Mouse (Mus musculus): ENCODE results near the gene Kri1. TPM values are rescaled to one million over a fixed set of nuclear protein-coding genes. Genes with fewer than 3 reads are reported as not detected.

Gene Kri1
- polyA plus RNA-seq, 1 experiment from 2014 or later = 7.2 TPM

DNA sequence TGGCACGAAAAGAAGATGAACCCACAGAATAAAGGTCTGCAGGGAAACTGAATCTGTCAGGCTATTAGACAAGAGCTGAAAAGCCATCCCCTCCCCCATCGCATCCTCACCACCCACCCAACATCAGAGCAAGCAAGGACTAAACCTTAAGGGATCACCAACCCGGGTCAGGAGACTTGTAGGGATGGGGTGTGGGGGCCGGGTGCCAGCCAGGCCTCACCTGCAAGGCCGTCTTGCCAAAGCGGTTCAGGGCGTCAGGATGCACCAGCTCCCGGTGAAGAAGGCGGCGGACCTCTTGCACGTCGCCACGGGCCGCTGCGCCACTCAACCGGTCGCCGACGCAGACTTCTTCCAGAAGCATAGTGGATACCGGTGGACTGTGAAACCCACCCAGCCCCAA is 2.8 kb upstream of the Kri1 start:
- H3K9ac ChIP-seq (ENCODE audit: low read depth, low read length) = peak overlapping the region; percentile 69
- H3K4me3 ChIP-seq (ENCODE audit: low read depth, low read length) = peak overlapping the region; percentile 70
- H3K4me2 ChIP-seq (replicated peaks; ENCODE audit: low read depth) = peak overlapping the region; percentile 82
- H3K9me3 ChIP-seq (ENCODE audit: control insufficient read depth) = no peaks in the 10 kb centered on the region
- H3K4me1 ChIP-seq (replicated peaks; ENCODE audit: control insufficient read depth, insufficient read depth, low read length) = peaks cover 15% of the 10 kb centered on the region; the same call in 1 of the 2 replicates
- WGBS = under 1% methylated on average over 20 of the region's 20 CpGs
- H3K36me3 ChIP-seq (ENCODE audit: control insufficient read depth, insufficient read depth) = peaks cover 6% of the 10 kb centered on the region; the same call in 1 of the 2 replicates
- H3K27me3 ChIP-seq (replicated peaks; ENCODE audit: control insufficient read depth, insufficient read depth, low read length) = no peaks in the 10 kb centered on the region
- peak overlapping the region; percentile 69 for H3K27ac ChIP-seq (ENCODE audit: low read depth, low read length)
- TF ChIP-seq CTCF (IDR thresholded peaks at IDR 0.05; ENCODE audit: low read depth) = no peak
- ATAC-seq = no peak; the same call in 1 of the 2 replicates

GRCm38 (mm10) chr9:21289337-21289671 is 1.5 kb upstream of the Kri1 start:
- ATAC-seq = no peak
- 83% methylated on average over 2 of the region's 2 CpGs for WGBS
- H3K9me3 ChIP-seq (ENCODE audit: control insufficient read depth) = no peaks in the 10 kb centered on the region
- H3K36me3 ChIP-seq (ENCODE audit: control insufficient read depth, insufficient read depth) = no peaks in the 10 kb centered on the region; the same call in 1 of the 2 replicates
- no peak overlapping the region for H3K27ac ChIP-seq (ENCODE audit: low read depth, low read length)
- H3K27me3 ChIP-seq (replicated peaks; ENCODE audit: control insufficient read depth, insufficient read depth, low read length) = no peaks in the 10 kb centered on the region
- H3K4me3 ChIP-seq (ENCODE audit: low read depth, low read length) = no peak overlapping the region
- H3K4me1 ChIP-seq (replicated peaks; ENCODE audit: control insufficient read depth, insufficient read depth, low read length) = peaks cover 15% of the 10 kb centered on the region; the same call in 1 of the 2 replicates
- H3K4me2 ChIP-seq (replicated peaks; ENCODE audit: low read depth) = peak overlapping the region; percentile 82
- TF ChIP-seq CTCF (IDR thresholded peaks at IDR 0.05; ENCODE audit: low read depth) = no peak
- H3K9ac ChIP-seq (ENCODE audit: low read depth, low read length) = no peak overlapping the region

DNA sequence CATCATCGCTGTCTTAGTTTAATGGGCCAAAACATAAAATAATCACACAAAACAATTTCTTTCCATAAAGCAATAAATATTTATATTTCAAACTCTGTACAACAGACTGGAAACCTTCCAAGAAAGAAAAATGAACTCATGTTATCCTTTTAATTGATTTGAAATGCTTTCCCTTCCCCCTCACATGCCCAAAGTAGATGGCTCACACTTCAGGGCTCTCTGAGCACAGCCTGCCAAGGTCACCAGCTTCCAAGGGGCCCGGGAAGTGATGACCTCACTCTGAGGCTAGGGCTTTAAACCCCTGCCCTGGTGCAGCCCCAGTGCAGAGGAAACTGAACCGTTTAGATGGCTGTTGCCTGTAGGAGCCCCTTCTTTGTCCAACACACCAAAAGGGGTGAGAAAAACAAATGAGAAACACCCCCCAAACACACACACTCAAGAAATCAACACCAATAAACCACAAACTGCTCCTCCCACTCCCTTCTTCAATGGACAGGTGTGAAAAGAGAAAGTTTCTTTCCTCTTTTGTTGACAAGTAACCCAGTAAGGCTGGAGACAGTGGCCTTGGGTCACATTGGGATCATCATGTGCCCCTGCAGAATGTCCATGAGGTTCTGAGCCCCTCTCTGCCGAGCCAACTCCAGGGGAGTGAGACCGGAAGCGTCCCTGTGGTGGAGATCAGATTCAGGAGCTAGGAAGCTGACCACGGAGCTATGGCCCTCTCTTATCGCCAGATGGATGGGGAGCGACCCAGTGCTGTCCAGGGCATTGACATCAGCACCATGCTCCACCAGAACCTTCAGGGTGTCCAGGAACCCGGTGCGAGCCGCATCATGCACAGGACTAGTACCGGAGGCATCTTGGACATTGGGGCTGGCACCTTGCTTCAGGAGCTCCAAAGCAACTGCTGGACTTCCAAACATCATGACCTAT is 901 bp upstream of the Kri1 start:
- WGBS = 69% methylated on average over 13 of the region's 13 CpGs
- H3K36me3 ChIP-seq (ENCODE audit: control insufficient read depth, insufficient read depth) = peaks cover 4% of the 10 kb centered on the region; the same call in 1 of the 2 replicates
- H3K4me2 ChIP-seq (replicated peaks; ENCODE audit: low read depth) = peak overlapping the region; percentile 82
- H3K4me1 ChIP-seq (replicated peaks; ENCODE audit: control insufficient read depth, insufficient read depth, low read length) = peaks cover 15% of the 10 kb centered on the region; the same call in 1 of the 2 replicates
- H3K9me3 ChIP-seq (ENCODE audit: control insufficient read depth) = no peaks in the 10 kb centered on the region
- peak overlapping the region; percentile 76 for H3K4me3 ChIP-seq (ENCODE audit: low read depth, low read length)
- no peak for ATAC-seq
- peak overlapping the region; percentile 87 for H3K27ac ChIP-seq (ENCODE audit: low read depth, low read length)
- peak overlapping the region; percentile 45; the same call in 1 of the 2 replicates for H3K9ac ChIP-seq (ENCODE audit: low read depth, low read length)
- TF ChIP-seq CTCF (IDR thresholded peaks at IDR 0.05; ENCODE audit: low read depth) = no peak
- H3K27me3 ChIP-seq (replicated peaks; ENCODE audit: control insufficient read depth, insufficient read depth, low read length) = no peaks in the 10 kb centered on the region

GRCm38 (mm10) chr9:21286753-21287152 is 1.0 kb downstream of the Kri1 start:
- 49% methylated on average over 3 of the region's 3 CpGs for WGBS
- Histone ChIP-seq H3K27me3 (replicated peaks; ENCODE audit: control insufficient read depth, insufficient read depth, low read length) (no peaks in the 10 kb centered on the region), H3K27ac (ENCODE audit: low read depth, low read length) (no peak overlapping the region), H3K36me3 (ENCODE audit: control insufficient read depth, insufficient read depth) (peaks cover 15% of the 10 kb centered on the region), H3K4me1 (replicated peaks; ENCODE audit: control insufficient read depth, insufficient read depth, low read length) (peaks cover 15% of the 10 kb centered on the region; the same call in 1 of the 2 replicates), H3K4me3 (ENCODE audit: low read depth, low read length) (peak overlapping the region; percentile 76), H3K9ac (ENCODE audit: low read depth, low read length) (no peak overlapping the region), H3K9me3 (ENCODE audit: control insufficient read depth) (no peaks in the 10 kb centered on the region), H3K4me2 (replicated peaks; ENCODE audit: low read depth) (peak overlapping the region; percentile 82)
- no peak for ATAC-seq
- TF ChIP-seq CTCF (IDR thresholded peaks at IDR 0.05; ENCODE audit: low read depth) = no peak

GRCm38 (mm10) chr9:21283994-21284393 is 3.8 kb downstream of the Kri1 start:
- WGBS = 46% methylated on average over 3 of the region's 3 CpGs
- peak; percentile 23; the same call in 1 of the 2 replicates for ATAC-seq

DNA sequence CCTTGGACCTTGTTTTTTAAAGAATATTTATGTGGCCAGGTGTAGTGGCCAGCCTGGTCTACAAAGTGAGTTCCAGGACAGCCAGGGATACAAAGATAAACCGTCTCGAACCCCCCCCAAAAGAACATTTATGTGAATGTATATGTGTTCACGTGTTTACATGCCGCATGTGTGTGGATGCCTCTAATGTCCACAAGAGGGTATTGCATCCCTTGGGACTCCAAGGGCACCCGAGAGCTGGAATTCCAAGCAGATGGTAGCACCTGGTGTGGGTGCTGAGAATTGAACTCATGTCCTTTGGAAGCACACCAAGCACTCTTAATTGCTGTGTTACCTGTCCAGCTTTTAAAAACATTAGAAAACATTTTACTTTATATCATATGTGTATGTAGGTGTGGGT is 4.2 kb downstream of the Kri1 start:
- WGBS = 84% methylated on average over 5 of the region's 5 CpGs
- H3K4me1 ChIP-seq (replicated peaks; ENCODE audit: control insufficient read depth, insufficient read depth, low read length) = peaks cover 8% of the 10 kb centered on the region; the same call in 1 of the 2 replicates
- H3K9me3 ChIP-seq (ENCODE audit: control insufficient read depth) = no peaks in the 10 kb centered on the region
- peaks cover 45% of the 10 kb centered on the region for H3K36me3 ChIP-seq (ENCODE audit: control insufficient read depth, insufficient read depth)
- H3K27ac ChIP-seq (ENCODE audit: low read depth, low read length) = peak overlapping the region; percentile 15; the same call in 1 of the 2 replicates
- H3K4me2 ChIP-seq (replicated peaks; ENCODE audit: low read depth) = no peak overlapping the region
- TF ChIP-seq CTCF (IDR thresholded peaks at IDR 0.05; ENCODE audit: low read depth) = peak; percentile 57
- no peak overlapping the region for H3K4me3 ChIP-seq (ENCODE audit: low read depth, low read length)
- H3K27me3 ChIP-seq (replicated peaks; ENCODE audit: control insufficient read depth, insufficient read depth, low read length) = no peaks in the 10 kb centered on the region
- no peak overlapping the region for H3K9ac ChIP-seq (ENCODE audit: low read depth, low read length)
- ATAC-seq = no peak

More at GRCm38 (mm10) chr9:21283994-21284393, 3.8 kb downstream of the Kri1 start:
- Histone ChIP-seq H3K9ac (ENCODE audit: low read depth, low read length) (no peak overlapping the region), H3K4me3 (ENCODE audit: low read depth, low read length) (no peak overlapping the region), H3K4me1 (replicated peaks; ENCODE audit: control insufficient read depth, insufficient read depth, low read length) (peaks cover 11% of the 10 kb centered on the region; the same call in 1 of the 2 replicates), H3K9me3 (ENCODE audit: control insufficient read depth) (no peaks in the 10 kb centered on the region), H3K27ac (ENCODE audit: low read depth, low read length) (peak overlapping the region; percentile 31), H3K36me3 (ENCODE audit: control insufficient read depth, insufficient read depth) (peaks cover 41% of the 10 kb centered on the region), H3K4me2 (replicated peaks; ENCODE audit: low read depth) (no peak overlapping the region), H3K27me3 (replicated peaks; ENCODE audit: control insufficient read depth, insufficient read depth, low read length) (no peaks in the 10 kb centered on the region)
- no peak for TF ChIP-seq CTCF (IDR thresholded peaks at IDR 0.05; ENCODE audit: low read depth)

Measured in intestine, postnatal 0 days (tissue).